Mouse (Mus musculus) stomach, postnatal 0 days (tissue): Measurements from ENCODE around the gene Gpi1.
A peak's percentile ranks its signal among the peaks of the same experiment; 100 is the strongest.

Experiments used
- CTCF ChIP-seq: IDR thresholded peaks from 2 replicates; pipeline ENCODE4 v1.5.1; 2016; ENCODE audit warnings: antibody characterized with exemption, low read depth, mild to moderate bottlenecking, moderate library complexity
- EP300 ChIP-seq: optimal IDR thresholded peaks from 2 replicates; pipeline ENCODE3; 2016; ENCODE audit warnings: antibody characterized with exemption

- TF ChIP-seq CTCF: peak; percentile 46; the same call in 1 of the 2 replicates
- no peak for TF ChIP-seq EP300
These were observed 3.3 kb downstream of the Gpi1 start for GRCm38 (mm10) chr7:34226846-34227245.
